Mouse (Mus musculus) embryonic fibroblast, embryonic 13.5 days (primary cell): ENCODE measurements around the gene 1700088E04Rik.

Experiments used
- CTCF ChIP-seq: IDR thresholded peaks from 2 replicates; pipeline ENCODE4 v1.5.1; 2011; ENCODE audit warnings: mild to moderate bottlenecking, control low read depth, low read length, moderate library complexity, borderline replicate concordance; ENCODE audit not compliant: insufficient read depth
- POLR2A ChIP-seq: IDR thresholded peaks from 2 replicates; pipeline ENCODE4 v1.6.1; 2011; ENCODE audit warnings: low read depth, mild to moderate bottlenecking, control low read depth, low read length, moderate library complexity

- no peak for TF ChIP-seq CTCF
- TF ChIP-seq POLR2A: no peak
Measured at GRCm38 (mm10) chr15:79139640-79140039, 1.4 kb downstream of the 1700088E04Rik start.
